Mouse (Mus musculus) ES-Bruce4 (cell line): Measurements from ENCODE around the gene Vmn2r38. TPM values are rescaled to one million over a fixed set of nuclear protein-coding genes. Genes with fewer than 3 reads are reported as not detected.
"Not testable (repeated sequence)": the region's sequence is repeated elsewhere in the genome, so short reads cannot be mapped to it uniquely, and the experiment has no call there.

Experiments used
- H3K27ac ChIP-seq: 2 replicates; pipeline ENCODE4 v1.5.1; 2012; ENCODE audit warnings: low read length, inconsistent platforms; ENCODE audit not compliant: insufficient read depth
- H3K27me3 ChIP-seq: 2 replicates; pipeline ENCODE4 v1.6.1; 2012; ENCODE audit warnings: mild to moderate bottlenecking, low read length, inconsistent platforms; ENCODE audit not compliant: control insufficient read depth, poor library complexity, insufficient read depth, severe bottlenecking
- H3K36me3 ChIP-seq: 2 replicates; pipeline ENCODE4 v1.6.1; 2012; ENCODE audit warnings: inconsistent platforms, mild to moderate bottlenecking, low read length, moderate library complexity; ENCODE audit not compliant: control insufficient read depth, poor library complexity, insufficient read depth, severe bottlenecking
- H3K4me1 ChIP-seq: one replicate; pipeline ENCODE4 v1.8.1; 2011; ENCODE audit warnings: low read length; ENCODE audit not compliant: control insufficient read depth, insufficient read depth
- H3K4me3 ChIP-seq: 2 replicates; pipeline ENCODE4 v1.5.1; 2011; ENCODE audit warnings: low read depth, mild to moderate bottlenecking, low read length
- H3K9ac ChIP-seq: 2 replicates; pipeline ENCODE4 v1.6.1; 2012; ENCODE audit warnings: low read depth, mild to moderate bottlenecking, inconsistent platforms; ENCODE audit not compliant: poor library complexity, severe bottlenecking
- H3K9me3 ChIP-seq: replicated peaks from 2 replicates; pipeline ENCODE4 v1.6.1; 2012; ENCODE audit warnings: mild to moderate bottlenecking, low read length, inconsistent platforms; ENCODE audit not compliant: control insufficient read depth, poor library complexity, insufficient read depth, severe bottlenecking
- polyA plus RNA-seq: library from polyadenylated mRNA; stranded (reverse); fragments of >200 nt; gene quantifications from 2 replicates; pipeline ENCODE4 v1.2.4, GENCODE M21; 2011; ENCODE audit warnings: low read depth; ENCODE audit not compliant: missing spikeins, insufficient read depth, insufficient read length

Gene Vmn2r38
- not detected in 2 replicates for polyA plus RNA-seq

- not testable (repeated sequence) for H3K27me3 ChIP-seq, H3K4me3 ChIP-seq, H3K36me3 ChIP-seq, H3K27ac ChIP-seq, H3K9me3 ChIP-seq, H3K9ac ChIP-seq, H3K4me1 ChIP-seq
Measured at GRCm38 (mm10) chr7:9097781-9098180, at the start of gene Vmn2r38. TSS of gene Vmn2r38 (minus strand) at chr7:9097881.

- not testable (repeated sequence) for H3K9ac ChIP-seq, H3K4me1 ChIP-seq, H3K36me3 ChIP-seq, H3K27me3 ChIP-seq, H3K9me3 ChIP-seq, H3K27ac ChIP-seq, H3K4me3 ChIP-seq
Measured at GRCm38 (mm10) chr7:9065353-9065752, 32.3 kb downstream of the Vmn2r38 start.

- not testable (repeated sequence) for H3K9me3 ChIP-seq, H3K9ac ChIP-seq, H3K27me3 ChIP-seq, H3K27ac ChIP-seq, H3K4me1 ChIP-seq, H3K36me3 ChIP-seq, H3K4me3 ChIP-seq
Measured at GRCm38 (mm10) chr7:9030698-9031097, 67.0 kb downstream of the Vmn2r38 start, which contains the start of gene Vmn2r39. TSS of gene Vmn2r39 (minus strand) at chr7:9030798.

Other genes starting within 250 kb of the Vmn2r38 start
- gene Vmn2r40, start 166.4 kb downstream of the Vmn2r38 start, polyA plus RNA-seq = not detected in 2 replicates
- not detected in 2 replicates for gene Vmn2r39, start 67.1 kb downstream of the Vmn2r38 start, polyA plus RNA-seq
- not detected in 2 replicates for gene Vmn2r37, start 125.8 kb upstream of the Vmn2r38 start, polyA plus RNA-seq